Mouse (Mus musculus) neural tube, embryonic 14.5 days (tissue): ENCODE results near the gene Slc29a3. TPM values are rescaled to one million over a fixed set of nuclear protein-coding genes. Genes with fewer than 3 reads are reported as not detected.
A peak's percentile ranks its signal among the peaks of the same experiment; 100 is the strongest.

Source experiments
- ATAC-seq: fragments of 200-750 bp; cut with Nextera tagmentation; 2 replicates; pipeline ENCODE4 v1.8.0; 2017; ENCODE audit warnings: low read depth, mild to moderate bottlenecking, moderate TSS enrichment, moderate library complexity
- H3K27ac ChIP-seq: fragments of 300-500 bp; sonication (generic); 2 replicates; pipeline ENCODE4 v1.5.1; 2014; ENCODE audit warnings: low read depth, mild to moderate bottlenecking, control low read depth, low read length, moderate library complexity, mixed read lengths
- H3K27me3 ChIP-seq: fragments of 300-500 bp; sonication (generic); 2 replicates; pipeline ENCODE4 v1.6.1; 2014; ENCODE audit warnings: low read length; ENCODE audit not compliant: control insufficient read depth, insufficient read depth
- H3K36me3 ChIP-seq: fragments of 300-500 bp; sonication (generic); 2 replicates; pipeline ENCODE4 v1.6.1; 2014; ENCODE audit warnings: low read length, mixed read lengths; ENCODE audit not compliant: control insufficient read depth, insufficient read depth
- H3K4me1 ChIP-seq: fragments of 300-500 bp; sonication (generic); 2 replicates; pipeline ENCODE4 v1.6.1; 2014; ENCODE audit warnings: low read length; ENCODE audit not compliant: control insufficient read depth, insufficient read depth
- H3K4me2 ChIP-seq: fragments of 300-500 bp; sonication (generic); 2 replicates; pipeline ENCODE4 v1.6.1; 2014; ENCODE audit warnings: mild to moderate bottlenecking, low read depth, low read length, control low read depth
- H3K4me3 ChIP-seq: fragments of 300-500 bp; sonication (generic); 2 replicates; pipeline ENCODE4 v1.5.1; 2014; ENCODE audit warnings: low read depth, low read length, control low read depth, mixed read lengths
- H3K9ac ChIP-seq: fragments of 300-500 bp; sonication (generic); replicated peaks from 2 replicates; pipeline ENCODE4 v1.6.1; 2014; ENCODE audit warnings: low read depth, mild to moderate bottlenecking, control low read depth, low read length, mixed read lengths
- H3K9me3 ChIP-seq: fragments of 300-500 bp; sonication (generic); 2 replicates; pipeline ENCODE4 v1.6.1; 2016; ENCODE audit warnings: low read length; ENCODE audit not compliant: control insufficient read depth
- WGBS: fragments of 180-500 bp; shearing (Covaris S2); extraction: QIAGEN DNeasy Blood & Tissue Kit; methylation state at CpG from one replicate; pipeline ENCODE4 v1.1.7; 2014; 5-methylcytosine and 5-hydroxymethylcytosine counted together
- polyA plus RNA-seq: library from polyadenylated mRNA; unstranded; fragments of >200 nt; fragmentation: Nextera tagmentation; extraction: Ambion mirVana; gene quantifications from 2 replicates; pipeline ENCODE4 v1.2.1, GENCODE M21; 2014

The Slc29a3 gene
- polyA plus RNA-seq, 1 experiment from 2014 or later: 9.5 TPM

GRCm38 (mm10) chr10:60697775-60698174 is 54.8 kb downstream of the Slc29a3 start:
- Histone ChIP-seq H3K9me3 (no peaks in the 10 kb centered on the region), H3K36me3 (no peaks in the 10 kb centered on the region), H3K4me3 (no peak overlapping the region), H3K27ac (no peak overlapping the region), H3K4me1 (no peaks in the 10 kb centered on the region), H3K4me2 (no peak overlapping the region), H3K9ac (no peak overlapping the region), H3K27me3 (no peaks in the 10 kb centered on the region)
- ATAC-seq: no peak
- 87% methylated on average over 6 of the region's 6 CpGs for WGBS

DNA sequence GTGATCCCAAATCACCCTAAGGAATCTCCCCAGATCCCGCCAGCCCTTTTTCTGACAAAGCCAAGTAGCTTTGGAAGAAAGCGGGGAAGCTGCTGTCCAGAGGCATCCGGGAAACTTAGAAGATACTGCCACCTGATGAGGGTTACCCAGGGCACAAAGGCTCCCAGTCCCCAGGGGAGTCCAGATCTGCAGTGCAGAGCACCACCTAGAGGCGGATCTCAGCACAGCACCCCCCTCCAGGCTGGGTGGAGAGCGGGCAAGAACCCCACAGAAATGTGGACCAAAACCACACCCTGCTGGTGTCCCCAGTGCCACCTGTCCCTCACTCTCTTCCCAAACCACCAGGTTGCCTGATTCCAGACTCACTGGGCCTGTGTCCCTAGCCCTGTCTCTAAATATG is 55.6 kb downstream of the Slc29a3 start:
- Histone ChIP-seq H3K4me3 (no peak overlapping the region), H3K4me2 (no peak overlapping the region), H3K27ac (no peak overlapping the region), H3K27me3 (no peaks in the 10 kb centered on the region), H3K9ac (no peak overlapping the region), H3K4me1 (no peaks in the 10 kb centered on the region), H3K9me3 (no peaks in the 10 kb centered on the region), H3K36me3 (no peaks in the 10 kb centered on the region)
- 14% methylated on average over 5 of the region's 5 CpGs for WGBS
- no peak for ATAC-seq

- H3K4me2 ChIP-seq: no peak within 1 kb of the TSS
- no peaks in the 10 kb centered on the region for H3K9me3 ChIP-seq
- H3K27me3 ChIP-seq: no peaks in the 10 kb centered on the region
- no peak within 1 kb of the TSS for H3K4me3 ChIP-seq
- 89% methylated on average over 6 of the region's 6 CpGs for WGBS
- H3K4me1 ChIP-seq: 0 out of 2 replicates have a peak, but pooled peaks cover 3% of the 10 kb centered on the region
- no peak within 1 kb of the TSS for H3K9ac ChIP-seq
- H3K27ac ChIP-seq: no peak within 1 kb of the TSS
- no peak for ATAC-seq
- no peaks in the 10 kb centered on the region for H3K36me3 ChIP-seq
Observed at GRCm38 (mm10) chr10:60696390-60696789, 56.2 kb downstream of the Slc29a3 start, which contains the start of gene Cdh23. Gene Cdh23, minus strand, starts transcription at chr10:60696490.

GRCm38 (mm10) chr10:60691671-60692390 is 60.8 kb downstream of the Slc29a3 start:
- WGBS: 45% methylated on average over 18 of the region's 20 CpGs
- Histone ChIP-seq H3K9me3 (no peaks in the 10 kb centered on the region), H3K27me3 (peaks cover 18% of the 10 kb centered on the region), H3K4me2 (no peak overlapping the region), H3K36me3 (no peaks in the 10 kb centered on the region), H3K9ac (no peak overlapping the region), H3K4me3 (no peak overlapping the region), H3K4me1 (peaks cover 7% of the 10 kb centered on the region; the same call in 1 of the 2 replicates), H3K27ac (peak overlapping the region; percentile 22; the same call in 1 of the 2 replicates)
- ATAC-seq: peak; percentile 65

DNA sequence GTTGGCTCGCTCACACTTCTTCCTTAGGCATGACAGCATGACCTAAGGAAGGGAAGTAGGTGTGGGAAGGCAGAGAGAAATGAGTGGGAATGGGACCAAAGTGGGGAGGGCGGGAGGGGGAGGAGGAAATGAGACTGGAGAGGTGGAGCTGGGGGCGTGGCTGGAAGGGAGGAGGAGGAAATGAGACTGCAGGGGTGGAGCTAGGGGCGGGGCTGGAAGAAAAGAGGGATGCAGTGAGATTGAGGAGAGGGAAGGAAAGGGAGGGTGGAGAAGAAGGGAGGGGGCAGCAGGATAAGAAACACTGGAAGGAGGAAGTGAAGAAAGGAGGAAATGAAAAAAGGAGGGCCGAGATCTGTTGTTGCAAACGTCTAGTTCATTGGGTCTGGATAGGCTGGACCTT is 61.6 kb downstream of the Slc29a3 start:
- Histone ChIP-seq H3K27me3 (peaks cover 27% of the 10 kb centered on the region), H3K36me3 (no peaks in the 10 kb centered on the region), H3K9ac (no peak overlapping the region), H3K4me3 (no peak overlapping the region), H3K27ac (no peak overlapping the region), H3K4me2 (no peak overlapping the region), H3K4me1 (peaks cover 16% of the 10 kb centered on the region), H3K9me3 (no peaks in the 10 kb centered on the region)
- ATAC-seq: no peak
- WGBS: 60% methylated on average over 6 of the region's 6 CpGs

DNA sequence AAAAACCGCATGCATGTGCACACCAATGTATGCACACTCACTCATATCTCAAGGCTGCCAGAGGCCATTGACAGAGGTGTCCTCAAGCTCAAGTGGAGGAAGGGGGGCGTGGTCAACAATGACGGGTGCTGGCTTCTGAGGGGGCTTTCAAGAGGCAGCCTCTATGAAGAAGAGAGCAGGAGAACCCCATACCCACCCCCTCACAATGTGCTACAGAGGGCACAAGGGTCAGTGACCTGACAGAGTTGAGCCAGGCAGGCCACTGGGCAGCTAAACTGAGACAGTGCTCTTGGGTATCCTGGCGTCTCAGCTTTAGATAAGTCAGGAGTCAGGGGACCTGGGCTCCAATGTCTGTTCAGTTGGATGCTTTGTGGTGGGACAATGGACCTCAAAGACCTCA is 63.2 kb downstream of the Slc29a3 start:
- H3K9ac ChIP-seq: no peak overlapping the region
- H3K9me3 ChIP-seq: no peaks in the 10 kb centered on the region
- no peak overlapping the region for H3K4me3 ChIP-seq
- H3K36me3 ChIP-seq: no peaks in the 10 kb centered on the region
- H3K27ac ChIP-seq: no peak overlapping the region
- peaks cover 18% of the 10 kb centered on the region for H3K4me1 ChIP-seq
- no peak for ATAC-seq
- whole genome bisulfite sequencing: 83% methylated on average over 4 of the region's 4 CpGs
- peaks cover 43% of the 10 kb centered on the region for H3K27me3 ChIP-seq
- H3K4me2 ChIP-seq: no peak overlapping the region

- peak overlapping the region; percentile 100 for H3K4me2 ChIP-seq
- H3K36me3 ChIP-seq: no peaks in the 10 kb centered on the region
- H3K27me3 ChIP-seq: peaks cover 46% of the 10 kb centered on the region
- peak; percentile 86 for ATAC-seq
- no peaks in the 10 kb centered on the region for H3K9me3 ChIP-seq
- H3K4me3 ChIP-seq: peak overlapping the region; percentile 57
- under 1% methylated on average over 61 of the region's 76 CpGs for WGBS
- H3K9ac ChIP-seq: peak overlapping the region; percentile 60
- no peak overlapping the region; the same call in 1 of the 2 replicates for H3K27ac ChIP-seq
- H3K4me1 ChIP-seq: peaks cover 18% of the 10 kb centered on the region
Observed at GRCm38 (mm10) chr10:60687011-60687776, 65.4 kb downstream of the Slc29a3 start.

GRCm38 (mm10) chr10:60686641-60686975 is 66.0 kb downstream of the Slc29a3 start:
- WGBS: 0% methylated on average over 18 of the region's 37 CpGs

More at GRCm38 (mm10) chr10:60686641-60686975, 66.0 kb downstream of the Slc29a3 start:
- no peak for ATAC-seq
- Histone ChIP-seq H3K36me3 (no peaks in the 10 kb centered on the region), H3K4me3 (peak overlapping the region; percentile 57), H3K4me1 (peaks cover 17% of the 10 kb centered on the region), H3K4me2 (peak overlapping the region; percentile 100), H3K9ac (peak overlapping the region; percentile 60; the same call in 1 of the 2 replicates), H3K9me3 (no peaks in the 10 kb centered on the region), H3K27me3 (peaks cover 46% of the 10 kb centered on the region), H3K27ac (no peak overlapping the region)
